Mouse (Mus musculus): ENCODE data around the gene Fam110a. TPM values are rescaled to one million over a fixed set of nuclear protein-coding genes. Genes with fewer than 3 reads are reported as not detected.

Fam110a gene
- total and polyA plus RNA-seq, 2 experiments from 2014 or later, result 25.4 to 36.5 TPM

DNA sequence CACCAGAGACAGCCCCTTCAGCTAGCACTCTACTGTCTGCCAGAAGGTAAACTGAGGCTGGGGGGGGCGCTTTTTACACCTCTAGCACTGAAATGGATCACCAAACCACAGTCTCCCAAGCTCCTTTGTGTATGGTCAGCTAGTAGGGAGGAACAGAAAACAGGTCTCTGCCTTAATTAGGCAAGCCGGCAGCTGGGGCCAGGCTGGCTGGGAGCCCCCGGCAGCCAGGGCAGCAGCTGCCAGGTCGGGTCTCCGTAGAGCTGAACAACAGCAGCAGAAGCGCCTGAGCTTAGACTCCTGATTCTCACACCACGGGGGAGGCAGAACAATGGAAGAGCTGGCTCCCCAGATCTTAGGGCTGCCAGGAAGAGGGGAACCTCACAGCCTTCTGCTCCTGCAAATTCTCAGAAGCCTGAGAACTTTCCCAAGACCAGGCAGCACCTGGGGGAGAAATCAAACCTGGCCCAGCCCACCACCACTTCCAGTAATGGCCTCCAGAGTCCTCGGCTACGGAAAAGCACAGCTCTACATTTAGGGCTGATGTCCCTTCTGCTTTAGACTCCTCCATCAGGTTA lies 12.8 kb downstream of the Fam110a start:
- 13% methylated on average over 9 of the region's 9 CpGs for WGBS
- Histone ChIP-seq H3K36me3 (ENCODE audit: insufficient read depth, low read length) (0 out of 2 replicates have a peak, but pooled peaks cover 4% of the 10 kb centered on the region), H3K27me3 (ENCODE audit: insufficient read depth, low read length) (no peaks in the 10 kb centered on the region), H3K27ac (peak overlapping the region; percentile 22; the same call in 1 of the 2 replicates), H3K4me3 (ENCODE audit: low read length) (no peak overlapping the region), H3K4me2 (ENCODE audit: low read depth, low read length) (peak overlapping the region; percentile 31; the same call in 1 of the 2 replicates), H3K9ac (replicated peaks; ENCODE audit: low read length) (no peak overlapping the region), H3K9me3 (ENCODE audit: low read length) (no peaks in the 10 kb centered on the region), H3K4me1 (ENCODE audit: insufficient read depth, low read length) (peaks cover 51% of the 10 kb centered on the region)
- DNase-seq (ENCODE audit: low spot score) (peak; percentile 76), ATAC-seq (peak; percentile 12; the same call in 1 of the 2 replicates)
- TF ChIP-seq CTCF (IDR thresholded peaks at IDR 0.05; ENCODE audit: low read depth), result no peak

DNA sequence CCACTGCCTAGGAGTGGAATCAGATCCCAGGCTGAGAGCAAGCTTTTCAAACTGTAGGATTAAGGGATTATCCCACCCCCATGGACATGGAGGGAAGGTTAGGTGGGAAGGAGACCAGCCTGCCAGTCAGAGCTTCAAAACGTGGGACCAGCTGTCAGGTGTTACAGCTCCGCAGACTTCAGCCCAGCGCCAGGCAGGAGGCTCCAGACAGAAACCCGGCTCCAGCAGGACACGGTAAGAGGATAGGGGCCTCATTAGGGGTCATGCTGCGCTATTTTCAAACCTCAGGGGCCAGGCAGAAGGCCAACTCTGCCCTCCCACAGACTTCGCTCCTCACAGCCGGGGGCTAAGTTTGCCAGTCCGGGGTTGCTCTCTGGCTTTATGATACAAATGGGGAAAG lies 16.0 kb downstream of the Fam110a start:
- Histone ChIP-seq H3K9me3 (ENCODE audit: low read length) (no peaks in the 10 kb centered on the region), H3K4me3 (ENCODE audit: low read length) (no peak overlapping the region), H3K4me1 (ENCODE audit: insufficient read depth, low read length) (peaks cover 26% of the 10 kb centered on the region), H3K36me3 (ENCODE audit: insufficient read depth, low read length) (no peaks in the 10 kb centered on the region), H3K27ac (peak overlapping the region; percentile 12; the same call in 1 of the 2 replicates), H3K4me2 (ENCODE audit: low read depth, low read length) (0 out of 2 replicates have a peak overlapping the region, but pooled peaks have one; percentile 16), H3K27me3 (ENCODE audit: insufficient read depth, low read length) (no peaks in the 10 kb centered on the region), H3K9ac (replicated peaks; ENCODE audit: low read length) (no peak overlapping the region)
- ATAC-seq, result peak; percentile 21; the same call in 1 of the 2 replicates
- peak; percentile 53 for DNase-seq (ENCODE audit: low spot score)
- TF ChIP-seq CTCF (IDR thresholded peaks at IDR 0.05; ENCODE audit: low read depth), result no peak
- 13% methylated on average over 9 of the region's 9 CpGs for WGBS

GRCm38 (mm10) chr2:151963319-151963718 lies 16.7 kb downstream of the Fam110a start:
- Histone ChIP-seq H3K9me3 (ENCODE audit: low read length) (no peaks in the 10 kb centered on the region), H3K36me3 (ENCODE audit: insufficient read depth, low read length) (no peaks in the 10 kb centered on the region), H3K4me1 (ENCODE audit: insufficient read depth, low read length) (peaks cover 20% of the 10 kb centered on the region; the same call in 1 of the 2 replicates), H3K4me3 (ENCODE audit: low read length) (no peak overlapping the region), H3K9ac (replicated peaks; ENCODE audit: low read length) (no peak overlapping the region), H3K27me3 (ENCODE audit: insufficient read depth, low read length) (no peaks in the 10 kb centered on the region), H3K4me2 (ENCODE audit: low read depth, low read length) (no peak overlapping the region), H3K27ac (no peak overlapping the region)
- DNase-seq (ENCODE audit: low spot score), result no peak
- 72% methylated on average over 5 of the region's 5 CpGs for WGBS
- TF ChIP-seq CTCF (IDR thresholded peaks at IDR 0.05; ENCODE audit: low read depth), result no peak
- no peak for ATAC-seq

DNA sequence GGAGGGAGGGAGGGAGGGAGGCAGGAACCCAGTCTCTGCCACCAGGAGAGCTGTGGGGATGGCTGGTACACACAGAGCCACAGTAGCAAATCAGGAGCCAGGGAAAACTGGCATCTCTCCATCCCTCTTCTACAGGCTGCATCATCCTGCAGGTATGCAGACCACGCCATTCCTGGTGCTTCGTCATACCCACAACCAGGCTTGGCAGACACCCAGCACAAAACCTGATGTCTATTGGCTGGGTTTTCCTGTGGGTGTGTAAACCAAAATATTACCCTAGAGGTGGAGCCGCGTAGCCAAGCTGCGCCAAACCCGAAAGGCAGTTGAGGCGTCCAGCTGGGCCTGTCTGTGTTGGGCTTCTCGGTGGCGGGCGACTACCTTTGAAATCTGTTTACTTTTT lies 17.5 kb downstream of the Fam110a start:
- Histone ChIP-seq H3K27me3 (ENCODE audit: insufficient read depth, low read length) (no peaks in the 10 kb centered on the region), H3K36me3 (ENCODE audit: insufficient read depth, low read length) (no peaks in the 10 kb centered on the region), H3K9ac (replicated peaks; ENCODE audit: low read length) (no peak overlapping the region), H3K4me3 (ENCODE audit: low read length) (no peak overlapping the region), H3K27ac (peak overlapping the region; percentile 36; the same call in 1 of the 2 replicates), H3K9me3 (ENCODE audit: low read length) (no peaks in the 10 kb centered on the region), H3K4me2 (ENCODE audit: low read depth, low read length) (no peak overlapping the region), H3K4me1 (ENCODE audit: insufficient read depth, low read length) (peaks cover 11% of the 10 kb centered on the region; the same call in 1 of the 2 replicates)
- TF ChIP-seq CTCF (IDR thresholded peaks at IDR 0.05; ENCODE audit: low read depth), result no peak; the same call in 1 of the 2 replicates
- 38% methylated on average over 10 of the region's 10 CpGs for WGBS
- DNase-seq (ENCODE audit: low spot score) (peak; percentile 76), ATAC-seq (peak; percentile 43)

- WGBS, result 43% methylated on average over 9 of the region's 9 CpGs
- 0 out of 2 replicates have a peak overlapping the region, but pooled peaks have one; percentile 20 for H3K27ac ChIP-seq
- no peaks in the 10 kb centered on the region for H3K27me3 ChIP-seq (ENCODE audit: insufficient read depth, low read length)
- ATAC-seq, result peak; percentile 19; the same call in 1 of the 2 replicates
- H3K9me3 ChIP-seq (ENCODE audit: low read length), result no peaks in the 10 kb centered on the region
- no peak overlapping the region for H3K9ac ChIP-seq (replicated peaks; ENCODE audit: low read length)
- DNase-seq (ENCODE audit: low spot score), result no peak
- H3K36me3 ChIP-seq (ENCODE audit: insufficient read depth, low read length), result no peaks in the 10 kb centered on the region
- H3K4me3 ChIP-seq (ENCODE audit: low read length), result no peak overlapping the region
- no peak overlapping the region for H3K4me2 ChIP-seq (ENCODE audit: low read depth, low read length)
- H3K4me1 ChIP-seq (ENCODE audit: insufficient read depth, low read length), result peaks cover 4% of the 10 kb centered on the region; the same call in 1 of the 2 replicates
- no peak for TF ChIP-seq CTCF (IDR thresholded peaks at IDR 0.05; ENCODE audit: low read depth)
Observed at GRCm38 (mm10) chr2:151961284-151962196, 18.5 kb downstream of the Fam110a start.

- DNase-seq (ENCODE audit: low spot score) (no peak), ATAC-seq (no peak)
- no peak for TF ChIP-seq CTCF (IDR thresholded peaks at IDR 0.05; ENCODE audit: low read depth)
- no peak overlapping the region for H3K9ac ChIP-seq (replicated peaks; ENCODE audit: low read length)
- H3K27me3 ChIP-seq (ENCODE audit: insufficient read depth, low read length), result no peaks in the 10 kb centered on the region
- H3K4me2 ChIP-seq (ENCODE audit: low read depth, low read length), result no peak overlapping the region
- 43% methylated on average over 5 of the region's 5 CpGs for WGBS
- H3K36me3 ChIP-seq (ENCODE audit: insufficient read depth, low read length), result no peaks in the 10 kb centered on the region
- no peak overlapping the region for H3K4me3 ChIP-seq (ENCODE audit: low read length)
- H3K27ac ChIP-seq, result no peak overlapping the region
- no peaks in the 10 kb centered on the region for H3K9me3 ChIP-seq (ENCODE audit: low read length)
- H3K4me1 ChIP-seq (ENCODE audit: insufficient read depth, low read length), result peaks cover 4% of the 10 kb centered on the region; the same call in 1 of the 2 replicates
Observed at GRCm38 (mm10) chr2:151959274-151959673, 20.7 kb downstream of the Fam110a start.

All from hindbrain, postnatal 0 days (tissue).